Mouse (Mus musculus): ENCODE data around the gene Uqcc3.
"Not testable (repeated sequence)": the region's sequence is repeated elsewhere in the genome, so short reads cannot be mapped to it uniquely, and the experiment has no call there.

Gene Uqcc3

DNA sequence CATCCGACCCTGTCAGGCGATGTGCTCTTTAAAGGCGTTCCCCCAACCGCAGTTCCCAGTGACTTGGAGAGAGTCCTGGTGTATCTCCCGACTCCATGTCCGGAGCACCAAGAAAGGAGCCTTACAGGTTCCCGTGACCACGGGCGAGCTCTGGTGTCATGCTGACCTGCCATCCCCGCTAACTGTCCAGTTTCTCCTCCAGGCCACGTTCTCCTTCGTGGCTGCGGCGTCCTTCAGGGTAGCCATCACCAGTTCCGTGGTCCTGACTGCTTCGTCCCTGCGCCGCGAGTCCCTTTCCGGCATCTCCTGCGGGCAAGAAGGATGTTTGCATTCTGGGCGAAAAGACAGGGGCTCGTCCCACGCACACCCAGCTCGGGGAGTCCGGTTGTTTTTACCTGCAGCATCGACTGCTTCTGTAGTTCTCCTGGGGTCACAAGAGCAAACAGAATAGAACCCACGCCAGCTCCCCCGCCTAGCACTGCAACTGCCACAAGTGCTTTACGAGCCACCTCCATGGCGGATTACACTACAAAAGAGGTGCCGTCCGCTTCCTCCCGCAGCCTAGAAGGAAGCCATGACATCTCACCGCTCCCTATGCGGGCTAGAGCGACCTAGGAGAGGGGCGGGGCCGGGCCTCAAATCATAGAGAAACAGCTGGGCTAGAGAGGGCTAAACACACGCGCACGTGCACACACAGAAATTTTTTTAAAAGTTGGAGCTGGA lies at the start of gene Uqcc3:
Gene Uqcc3, minus strand, starts transcription at position 613 of the 723 bp plus-strand sequence.
- DNase-seq = peak; percentile 94

DNA sequence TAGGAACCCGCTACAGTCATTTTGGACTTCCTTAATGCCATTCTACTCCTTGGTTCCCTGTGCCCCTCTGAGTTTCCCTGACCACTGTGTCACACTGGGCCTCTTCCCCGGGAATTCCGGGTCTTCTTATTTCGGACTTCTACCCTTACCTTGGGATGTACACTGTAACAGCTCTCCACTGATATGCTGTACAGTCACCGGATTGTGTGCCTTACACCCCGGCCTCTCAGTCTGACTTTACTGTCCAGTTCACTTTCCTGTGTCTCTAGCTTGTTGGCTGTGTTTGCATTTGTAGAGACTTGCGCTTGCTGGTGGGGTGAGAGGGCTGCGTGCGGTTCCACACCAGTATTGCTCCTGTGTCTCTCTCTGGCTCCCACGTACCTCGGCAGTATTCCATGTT lies 49.4 kb upstream of the Uqcc3 start:
- DNase-seq = no peak

DNA sequence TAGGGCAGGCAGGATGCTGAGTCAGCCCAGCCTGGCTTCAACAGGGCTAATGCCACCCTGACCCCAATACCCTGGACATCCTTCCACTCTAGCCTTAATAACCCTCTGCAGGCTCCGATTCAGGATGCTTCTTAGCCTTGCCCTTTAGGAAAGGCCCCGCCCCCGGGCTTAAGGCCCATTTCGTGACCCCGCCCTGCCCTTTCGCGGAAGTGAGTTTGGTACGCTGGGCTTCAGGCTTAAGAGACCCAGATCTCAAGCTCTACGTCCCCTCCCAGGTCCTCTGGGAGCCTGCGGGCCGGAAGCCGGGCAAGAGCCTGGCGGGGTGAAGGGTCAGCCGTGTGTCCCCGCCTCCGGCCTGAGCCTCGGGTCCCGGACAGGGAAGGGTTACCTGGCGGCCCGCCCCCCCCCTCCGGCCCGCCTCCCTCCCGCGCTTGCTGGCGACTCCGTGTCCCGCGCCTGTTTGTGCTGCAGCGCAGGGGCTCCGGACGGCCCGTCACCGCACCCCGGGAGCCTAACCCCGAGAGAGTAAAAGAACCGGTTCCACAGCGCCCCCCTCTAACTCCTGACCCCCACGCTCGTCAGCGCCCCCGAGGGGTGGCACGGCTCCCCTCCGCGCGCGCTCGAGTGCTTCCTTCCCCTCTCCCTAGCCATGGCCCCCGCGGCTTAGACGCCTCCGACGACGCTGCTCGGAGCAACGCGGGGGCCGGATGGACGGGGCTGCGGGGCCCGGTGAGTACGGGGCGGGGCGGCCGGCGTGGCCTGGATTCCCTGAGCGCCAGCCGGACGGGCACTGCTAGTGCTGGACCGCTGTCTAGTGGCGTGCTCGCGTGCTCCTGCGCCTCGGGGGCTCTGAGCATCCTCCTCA lies 48.7 kb upstream of the Uqcc3 start, which contains the start of the genes Rom1 and Eml3:
Gene Rom1, minus strand, starts transcription at position 133 of the 865 bp plus-strand sequence.
Gene Eml3, plus strand, starts transcription at position 329 of the 865 bp plus-strand sequence.
- peak; percentile 95 for DNase-seq

DNA sequence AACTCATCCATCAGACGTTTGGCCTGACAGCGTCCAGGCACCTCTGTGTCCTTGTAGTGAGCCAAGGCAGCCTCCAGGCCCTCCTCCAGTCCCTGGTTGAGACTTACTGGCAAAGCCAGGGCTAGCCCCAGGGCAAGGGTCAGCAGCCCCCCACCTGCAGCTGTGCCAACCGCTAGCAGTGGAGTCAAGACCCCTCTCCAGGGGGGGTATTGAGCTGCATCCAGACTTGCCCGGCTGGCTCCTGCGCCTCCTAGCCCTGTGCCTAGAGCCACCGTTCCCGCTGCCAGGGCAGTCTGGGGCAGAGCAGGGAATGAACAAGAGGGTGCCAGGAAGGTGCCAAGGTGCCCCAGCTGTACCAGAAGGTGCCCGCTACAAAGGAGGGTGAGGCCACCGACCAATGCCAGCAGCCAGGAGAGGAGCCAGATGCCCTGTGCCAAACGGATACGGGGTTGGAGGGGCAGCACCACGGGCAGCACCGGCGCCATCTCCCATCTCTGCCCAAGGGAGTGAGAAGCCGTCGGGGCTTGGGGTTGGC lies 48.0 kb upstream of the Uqcc3 start:
- no peak for DNase-seq

DNA sequence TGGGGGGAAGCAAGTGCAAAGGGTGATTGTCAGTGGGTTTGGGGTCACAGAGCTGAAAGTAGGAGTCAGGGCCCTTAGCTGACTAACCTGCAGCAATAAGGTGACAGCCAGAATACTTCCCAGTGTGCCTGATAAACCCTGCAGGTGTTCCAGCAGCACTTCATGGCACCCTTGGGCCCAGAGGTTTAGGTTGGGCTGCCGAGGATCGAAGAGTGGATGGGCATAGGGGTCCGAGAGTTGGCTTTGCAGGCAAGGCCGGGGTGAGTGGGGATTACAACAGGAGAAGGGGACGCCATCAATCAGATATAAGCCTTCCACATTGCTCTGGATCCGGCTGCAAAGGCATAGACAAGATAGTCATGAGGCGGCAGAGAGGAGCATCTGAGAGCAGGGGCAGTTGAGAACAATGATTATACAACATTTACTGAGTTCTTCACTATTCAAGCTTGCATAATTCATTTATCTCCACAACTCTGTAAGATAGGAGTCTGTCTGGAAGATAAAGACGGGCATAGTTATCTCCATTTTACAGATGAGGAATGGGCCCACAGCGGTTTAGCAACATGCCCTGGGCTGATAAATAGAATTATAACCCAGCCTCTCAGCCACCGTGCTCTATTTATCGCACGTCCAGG lies 47.3 kb upstream of the Uqcc3 start:
- no peak for DNase-seq

DNA sequence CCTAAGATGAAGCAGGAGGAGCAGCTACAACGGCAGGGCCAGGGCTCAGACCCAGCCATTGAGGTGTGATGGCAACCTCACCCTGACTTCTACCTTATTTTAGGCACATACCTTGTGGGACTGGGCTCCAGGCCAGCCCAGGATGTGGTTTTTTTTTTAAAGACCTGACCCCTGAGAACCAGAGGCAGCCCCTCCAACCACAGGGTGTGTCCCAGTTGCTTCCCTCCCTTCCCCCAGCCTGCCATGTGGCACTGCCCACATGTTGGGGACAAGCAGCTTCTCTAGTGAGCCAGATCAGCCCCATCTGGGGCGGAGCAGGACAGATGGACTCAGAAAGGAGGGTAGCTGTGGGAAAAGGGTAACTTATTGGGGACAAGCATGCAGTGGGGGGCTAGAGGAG lies 46.0 kb upstream of the Uqcc3 start:
- DNase-seq = peak; percentile 9

DNA sequence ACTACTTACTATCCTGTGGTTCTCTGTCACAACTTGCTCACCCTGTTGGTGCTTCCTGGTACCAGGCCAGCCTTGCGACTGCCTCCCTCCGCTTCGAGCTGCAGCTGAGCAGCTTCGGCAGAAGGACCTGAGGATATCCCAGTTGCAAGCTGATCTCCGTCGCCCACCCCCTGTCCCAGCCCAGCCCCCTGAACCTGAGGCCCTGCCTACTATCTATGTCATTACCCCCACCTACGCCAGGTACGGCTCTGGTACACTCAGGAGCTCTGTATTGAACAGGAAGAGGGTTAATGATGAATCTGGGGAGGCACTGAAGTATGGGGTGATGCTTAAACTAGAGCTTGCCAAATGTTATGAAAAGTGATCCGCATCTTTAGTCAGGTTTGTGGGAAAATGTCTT lies 41.0 kb upstream of the Uqcc3 start:
- no peak for DNase-seq

DNA sequence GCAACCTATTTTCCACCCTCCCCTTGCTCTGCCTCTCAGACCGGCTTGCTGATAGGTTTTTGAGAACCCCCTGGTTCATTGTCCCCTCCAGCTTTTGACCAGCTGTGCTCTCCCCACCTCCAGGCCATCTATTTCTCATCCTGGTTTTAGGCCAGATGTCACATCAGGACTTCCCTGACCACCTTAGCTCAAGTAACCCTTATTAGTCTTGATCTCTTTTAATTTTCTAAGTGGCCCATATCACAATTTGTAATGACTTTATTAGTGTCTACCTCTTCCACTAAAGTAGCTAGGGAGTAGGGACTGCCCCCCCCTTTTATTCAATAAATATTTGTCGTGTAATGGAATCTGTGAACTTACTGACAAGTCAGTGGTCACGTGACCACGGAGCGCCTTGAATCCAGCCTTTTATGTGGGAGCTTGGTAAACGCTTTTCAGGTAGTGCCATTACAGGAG lies 40.1 kb upstream of the Uqcc3 start:
- DNase-seq = peak; percentile 47

DNA sequence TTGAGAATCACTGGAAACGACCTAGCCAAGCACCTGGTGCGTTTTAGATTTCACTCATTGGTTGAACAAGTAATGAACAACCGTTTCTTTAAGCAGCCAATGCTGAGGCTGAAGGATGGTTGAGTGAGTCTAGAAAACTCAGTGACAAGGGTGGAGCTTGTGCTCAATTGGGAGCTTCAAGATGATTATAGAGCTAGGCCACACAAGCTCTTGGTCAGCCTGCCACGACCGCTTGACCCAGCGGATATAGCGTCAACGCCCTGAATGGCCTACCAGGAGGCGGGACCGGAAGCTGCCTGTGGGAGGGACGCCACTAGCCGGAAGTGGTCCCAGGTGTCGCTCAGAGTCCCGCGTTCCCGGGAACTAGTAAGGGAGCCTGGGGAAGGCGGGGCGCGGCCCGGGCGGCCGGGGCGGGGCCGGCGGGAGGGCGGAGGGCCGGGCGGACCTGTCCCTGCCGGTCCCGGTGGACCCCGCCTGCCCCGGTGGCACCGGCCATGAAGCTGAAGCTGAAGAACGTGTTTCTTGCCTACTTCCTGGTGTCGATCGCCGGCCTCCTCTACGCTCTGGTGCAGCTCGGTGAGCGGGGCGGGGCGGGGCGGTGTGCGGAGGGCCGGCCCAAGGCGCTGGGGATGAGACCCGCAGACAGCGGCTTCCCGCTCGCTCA lies 39.5 kb upstream of the Uqcc3 start, which contains the start of gene B3gat3:
Gene B3gat3, plus strand, starts transcription at position 302 of the 664 bp plus-strand sequence.
- peak; percentile 97 for DNase-seq

DNA sequence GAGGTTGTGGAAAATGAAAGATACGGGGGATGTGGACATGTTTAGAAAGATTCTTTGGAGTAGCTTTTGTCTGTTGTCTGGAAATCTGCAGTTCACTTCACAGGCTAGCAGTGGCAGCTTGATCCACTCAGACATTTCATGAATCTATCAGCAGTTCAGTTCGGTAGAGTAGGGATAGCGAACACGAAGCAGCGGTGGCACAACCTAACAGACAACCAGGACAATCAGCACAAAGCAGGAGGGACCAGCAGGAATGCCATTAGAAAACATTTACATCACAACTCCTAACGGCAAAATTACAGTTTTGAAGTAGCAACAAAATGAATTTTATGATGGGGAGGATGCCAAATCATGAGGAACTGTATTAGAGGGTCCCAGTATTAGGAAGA lies 39.0 kb upstream of the Uqcc3 start:
- no peak for DNase-seq

DNA sequence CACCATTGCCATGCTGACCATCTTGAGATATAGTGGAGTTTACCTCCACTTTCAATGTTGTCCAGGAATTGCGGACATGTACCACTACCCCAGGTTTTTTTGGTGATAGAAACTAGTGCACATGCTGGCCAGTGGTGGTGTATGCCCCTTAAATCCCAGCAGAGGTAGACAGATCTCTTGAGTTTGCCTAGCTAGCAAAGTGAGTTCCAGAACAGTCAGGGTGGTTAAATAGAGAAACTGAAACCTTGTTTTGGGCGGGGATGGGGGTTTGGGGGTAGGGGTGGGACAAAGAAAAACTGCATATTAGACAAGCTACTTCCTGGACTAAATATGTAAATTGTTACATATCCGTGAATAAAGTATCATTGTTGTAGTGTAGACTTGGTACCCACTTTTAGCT lies 38.3 kb upstream of the Uqcc3 start:
- DNase-seq = no peak

DNA sequence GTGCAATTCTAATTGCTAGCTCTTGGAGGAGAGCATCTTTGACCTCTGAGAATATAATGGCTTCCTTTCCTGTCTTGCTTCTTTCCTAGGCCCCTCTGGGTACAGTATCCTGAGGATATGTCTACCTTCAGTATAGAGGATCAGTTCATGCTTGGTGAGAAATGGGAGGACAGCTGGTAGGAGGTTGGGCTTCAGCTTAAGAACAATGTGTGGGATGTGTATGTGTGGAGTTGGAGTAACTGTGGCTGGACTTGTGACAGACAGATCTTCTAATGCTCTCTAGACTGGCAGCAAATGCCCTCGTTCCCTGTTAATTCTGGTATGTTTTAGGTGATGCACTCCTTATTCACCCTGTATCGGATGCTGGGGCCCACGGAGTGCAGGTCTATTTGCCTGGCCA lies 33.5 kb upstream of the Uqcc3 start:
- no peak for DNase-seq

DNA sequence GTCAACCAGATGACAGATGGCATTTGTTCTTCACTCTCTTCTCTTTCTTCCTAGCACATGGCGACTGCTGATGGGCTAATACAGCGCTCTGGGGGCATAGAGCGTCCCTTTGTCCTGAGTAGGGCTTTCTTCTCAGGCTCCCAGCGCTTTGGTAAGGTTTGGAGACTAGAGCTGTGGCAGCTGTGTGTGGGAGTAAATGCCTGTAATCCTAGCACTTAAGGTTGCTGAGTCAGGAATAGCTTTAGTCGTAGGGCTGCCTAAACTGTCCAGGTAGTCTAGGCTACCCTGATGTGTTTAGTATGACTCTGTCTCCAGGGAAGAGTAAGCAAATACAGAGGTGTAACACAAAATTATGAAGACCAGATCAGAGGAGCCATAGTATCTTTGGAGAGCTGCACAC lies 31.1 kb upstream of the Uqcc3 start:
- no peak for DNase-seq

DNA sequence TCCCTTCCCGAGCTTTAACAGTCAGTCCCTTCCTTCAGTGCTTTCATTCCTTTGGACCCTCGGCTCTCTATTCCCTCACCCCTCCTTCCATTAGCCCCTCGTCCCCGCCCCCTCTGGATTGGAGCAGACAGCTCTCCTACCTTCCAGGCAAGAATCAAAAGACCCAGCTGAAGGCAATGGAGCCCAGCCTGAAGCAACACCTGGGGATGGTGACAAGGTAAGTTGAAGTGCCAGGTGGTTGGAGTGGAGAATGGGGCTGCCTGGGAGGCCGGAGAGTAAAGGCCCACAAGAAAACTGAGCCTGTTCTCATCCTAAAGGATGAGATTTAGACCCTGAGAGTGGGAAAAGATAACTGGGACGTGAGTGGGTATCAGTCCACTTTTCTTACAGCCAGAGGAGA lies 27.8 kb upstream of the Uqcc3 start:
- DNase-seq = no peak

DNA sequence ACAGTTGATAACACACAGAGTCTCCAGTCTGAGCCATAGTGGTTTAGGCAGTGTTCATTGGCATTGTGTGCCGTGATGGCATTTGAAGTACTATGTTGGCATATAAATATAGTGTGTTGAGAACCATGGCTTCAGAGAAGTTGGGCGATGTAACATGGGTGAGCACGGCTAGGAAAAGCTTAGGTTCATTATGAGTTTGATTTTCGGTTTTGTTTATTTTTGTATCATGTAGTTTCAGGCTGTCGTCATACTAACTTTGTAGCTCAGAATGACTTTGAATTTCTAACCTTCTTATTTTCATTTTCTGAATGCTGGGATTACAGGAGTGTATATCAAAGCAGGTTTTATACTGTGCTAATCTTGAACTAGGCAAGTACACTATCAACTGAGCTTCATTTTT lies 22.7 kb upstream of the Uqcc3 start:
- DNase-seq = no peak

DNA sequence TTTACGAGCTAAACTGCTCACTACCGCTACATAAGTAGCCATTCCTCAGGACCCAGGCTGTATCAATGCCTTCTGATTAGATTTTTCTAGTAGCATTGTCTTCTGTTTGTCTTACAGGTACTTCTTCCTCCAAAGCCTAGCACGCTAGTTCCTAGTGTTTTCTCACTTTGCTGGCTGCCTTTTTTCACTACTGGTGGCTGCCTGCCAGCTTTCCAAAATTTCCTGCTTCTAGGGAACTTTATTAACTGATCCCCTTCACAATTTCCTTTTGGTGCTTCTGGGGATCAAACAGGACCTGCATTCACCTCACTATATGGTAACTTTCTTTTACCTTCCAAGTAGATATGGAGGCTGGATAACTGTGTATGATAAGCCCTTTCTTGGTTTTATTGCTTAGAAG lies 18.4 kb upstream of the Uqcc3 start:
- DNase-seq = no peak

DNA sequence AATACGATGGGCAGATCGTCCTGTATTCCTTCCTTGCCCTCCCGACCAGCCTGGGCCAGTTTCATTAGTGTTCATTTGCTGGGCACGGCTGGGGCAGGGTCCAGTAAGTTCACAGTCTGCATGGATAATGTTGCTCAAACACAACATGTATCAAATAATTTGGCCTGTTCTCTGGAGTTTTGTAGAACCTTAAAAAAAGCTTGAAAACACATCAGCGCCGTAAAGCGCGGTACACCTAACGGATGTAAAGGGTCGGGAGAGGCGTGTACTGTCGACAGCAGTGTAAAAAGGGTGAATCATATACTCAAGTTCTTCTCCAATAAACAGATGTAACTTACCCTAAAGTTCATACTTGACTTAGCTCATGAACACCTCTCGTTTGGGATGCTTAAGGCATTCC lies 17.9 kb upstream of the Uqcc3 start:
- DNase-seq = no peak

DNA sequence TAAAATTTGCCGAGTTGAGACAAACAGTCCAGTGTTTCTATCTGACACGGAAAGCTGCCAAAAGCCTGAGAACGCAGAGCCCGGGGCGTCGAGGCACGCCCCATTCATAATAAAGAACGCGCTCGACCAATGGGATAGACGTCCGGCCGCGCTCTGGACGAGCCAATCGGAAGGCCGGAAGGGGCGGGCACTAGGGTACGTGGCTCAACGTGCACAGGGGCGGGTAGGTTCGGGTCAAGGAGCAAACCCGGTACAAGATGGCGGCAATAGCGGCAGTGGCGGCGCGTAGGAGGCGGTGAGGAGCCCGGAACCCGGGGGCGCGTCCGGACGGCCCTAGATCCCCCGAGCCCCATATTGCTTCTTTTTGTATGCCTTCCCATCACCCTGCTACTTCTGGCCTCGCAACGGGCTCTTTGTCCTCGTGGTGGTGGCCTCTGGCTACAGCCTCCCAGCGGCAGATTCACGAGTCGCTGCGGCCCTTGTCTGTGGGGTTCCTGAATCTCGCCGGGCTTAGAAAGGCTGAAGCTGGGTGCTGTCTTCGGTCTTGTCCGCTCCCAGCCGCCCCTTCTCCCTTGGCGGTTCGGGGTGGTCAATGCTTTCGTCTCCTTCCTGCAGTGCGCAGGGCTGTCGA lies 17.3 kb upstream of the Uqcc3 start, which contains the start of gene Ganab:
Gene Ganab, plus strand, starts transcription at position 207 of the 631 bp plus-strand sequence.
- peak; percentile 98 for DNase-seq

DNA sequence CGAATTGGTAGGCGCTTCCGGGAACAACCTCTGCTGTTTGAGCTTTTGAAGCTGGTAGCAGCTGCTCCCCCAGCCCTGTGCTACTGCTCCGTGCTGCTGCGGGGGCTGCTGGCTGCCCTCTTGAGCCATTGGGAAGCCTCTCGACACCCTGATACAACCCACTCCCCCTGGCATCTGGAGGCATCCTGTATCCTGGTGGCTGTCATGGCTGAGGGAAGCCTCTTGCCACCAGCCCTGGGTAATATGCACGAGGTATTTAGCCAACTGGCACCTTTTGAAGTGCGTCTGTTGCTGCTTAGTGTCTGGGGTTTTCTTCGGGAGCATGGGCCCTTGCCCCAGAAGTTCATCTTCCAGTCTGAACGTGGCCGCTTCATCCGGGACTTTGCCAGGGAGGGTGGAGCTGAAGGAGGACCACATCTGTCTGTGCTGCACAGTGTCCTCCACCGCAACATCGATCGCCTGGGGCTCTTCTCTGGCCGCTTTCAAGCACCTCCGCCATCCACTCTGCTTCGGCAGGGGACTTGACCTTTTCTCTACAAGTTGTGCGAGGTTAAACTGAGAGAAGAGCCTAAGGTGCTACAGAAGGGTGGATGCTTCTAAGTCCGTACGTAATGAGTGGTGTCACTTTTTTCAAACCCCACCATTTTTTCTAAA lies 16.6 kb upstream of the Uqcc3 start:
- DNase-seq = peak; percentile 69

DNA sequence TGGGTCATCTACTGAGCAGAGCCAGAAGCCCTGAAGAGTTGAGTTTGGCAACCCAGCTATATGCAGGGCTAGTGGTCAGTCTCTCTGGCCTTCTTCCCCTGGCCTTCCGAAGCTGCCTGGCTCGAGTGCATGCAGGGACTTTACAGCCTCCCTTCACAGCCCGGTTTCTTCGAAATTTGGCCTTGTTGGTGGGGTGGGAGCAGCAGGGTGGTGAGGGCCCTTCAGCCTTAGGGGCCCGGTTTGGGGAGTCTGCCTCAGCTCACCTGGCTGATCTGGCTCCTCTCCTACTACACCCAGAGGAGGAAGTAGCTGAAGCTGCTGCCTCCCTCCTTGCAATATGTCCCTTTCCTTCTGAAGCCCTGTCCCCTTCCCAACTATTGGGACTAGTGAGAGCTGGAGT lies 15.5 kb upstream of the Uqcc3 start:
- not testable (repeated sequence) for DNase-seq

DNA sequence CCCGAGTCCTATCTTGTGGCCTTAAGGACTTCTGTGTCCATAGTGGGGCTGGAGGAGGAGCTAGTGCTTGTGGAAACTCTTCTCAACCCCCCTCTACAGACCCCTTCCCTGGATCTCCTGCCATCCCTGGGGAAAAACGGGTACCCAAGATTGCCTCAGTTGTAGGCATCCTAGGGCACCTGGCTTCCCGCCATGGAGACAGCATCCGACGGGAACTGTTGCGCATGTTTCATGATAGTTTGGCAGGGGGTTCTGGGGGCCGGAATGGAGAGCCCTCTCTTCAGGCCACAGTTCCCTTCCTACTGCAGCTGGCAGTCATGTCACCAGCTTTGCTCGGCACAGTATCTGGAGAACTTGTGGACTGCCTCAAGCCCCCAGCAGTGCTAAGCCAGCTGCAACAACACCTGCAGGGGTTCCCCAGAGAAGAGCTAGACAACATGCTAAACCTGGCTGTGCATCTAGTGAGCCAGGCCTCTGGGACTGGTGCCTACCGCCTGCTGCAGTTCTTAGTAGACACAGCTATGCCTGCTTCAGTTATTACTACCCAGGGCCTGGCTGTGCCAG lies 14.8 kb upstream of the Uqcc3 start:
- DNase-seq = no peak

Data from retina, postnatal 1 day (tissue).